Mouse (Mus musculus): ENCODE data around the gene Glra3. TPM values are rescaled to one million over a fixed set of nuclear protein-coding genes. Genes with fewer than 3 reads are reported as not detected.

Glra3 gene
- 0.13 TPM in 1 of 2 replicates, not detected in the other for polyA plus RNA-seq (2014; fragmentation: Nextera tagmentation; extraction: Ambion mirVana)

DNA sequence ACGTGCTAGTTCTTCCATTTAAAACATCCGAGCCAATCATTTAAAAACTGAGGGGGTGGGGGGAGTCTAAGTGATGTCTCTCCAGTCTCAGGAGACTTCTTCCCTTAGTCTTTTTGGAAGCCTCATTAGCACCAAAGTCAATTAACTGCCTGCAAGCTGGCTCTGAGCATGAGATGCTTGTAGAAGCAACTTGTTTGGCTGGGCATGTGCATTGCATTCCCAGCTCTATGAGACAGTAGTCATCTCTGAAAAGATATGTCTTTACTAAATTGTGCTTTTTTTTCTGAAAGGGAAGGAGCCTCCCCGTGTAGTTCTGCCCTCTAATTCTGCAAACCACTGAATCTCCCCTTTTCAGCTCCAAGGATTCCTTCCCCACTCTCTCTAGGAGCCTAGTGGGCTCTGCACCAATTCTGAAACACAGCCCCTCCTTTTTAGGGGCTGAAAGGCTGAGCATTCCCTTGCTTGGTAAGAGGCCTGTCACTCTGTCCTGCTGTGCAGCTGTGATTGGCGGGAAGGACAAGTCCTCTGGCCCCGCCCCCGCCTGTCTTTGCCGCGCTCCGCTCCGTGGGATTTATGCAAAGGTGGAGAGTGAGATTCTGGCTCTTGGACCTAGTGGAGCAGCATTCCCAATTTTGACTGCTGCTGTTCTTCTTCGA is at the start of gene Glra3:
TSS of gene Glra3 (plus strand) at position 591 of the 656 bp plus-strand sequence.
- DNase-seq (ENCODE audit: low spot score) (peak; percentile 56), ATAC-seq (replicated peaks; ENCODE audit: insufficient number of reproducible peaks, low FRiP score, low TSS enrichment, low read depth) (peak; percentile 92)
- Histone ChIP-seq H3K27me3 (ENCODE audit: control insufficient read depth, insufficient read depth, low read length) (no peaks in the 10 kb centered on the region), H3K4me2 (ENCODE audit: low read depth, low read length) (peak within 1 kb of the TSS; percentile 22), H3K4me1 (ENCODE audit: control insufficient read depth, insufficient read depth, low read length) (no peaks in the 10 kb centered on the region), H3K9ac (replicated peaks; ENCODE audit: low read length) (no peak within 1 kb of the TSS), H3K36me3 (replicated peaks; ENCODE audit: control insufficient read depth, insufficient read depth, low read depth, low read length) (no peaks in the 10 kb centered on the region), H3K4me3 (ENCODE audit: low read depth, low read length) (peak within 1 kb of the TSS; percentile 15; the same call in 1 of the 2 replicates), H3K27ac (replicated peaks; ENCODE audit: low read depth, low read length) (no peak within 1 kb of the TSS), H3K9me3 (replicated peaks; ENCODE audit: control insufficient read depth, low read length) (no peaks in the 10 kb centered on the region)
- 12% methylated on average over 11 of the region's 11 CpGs for WGBS

DNA sequence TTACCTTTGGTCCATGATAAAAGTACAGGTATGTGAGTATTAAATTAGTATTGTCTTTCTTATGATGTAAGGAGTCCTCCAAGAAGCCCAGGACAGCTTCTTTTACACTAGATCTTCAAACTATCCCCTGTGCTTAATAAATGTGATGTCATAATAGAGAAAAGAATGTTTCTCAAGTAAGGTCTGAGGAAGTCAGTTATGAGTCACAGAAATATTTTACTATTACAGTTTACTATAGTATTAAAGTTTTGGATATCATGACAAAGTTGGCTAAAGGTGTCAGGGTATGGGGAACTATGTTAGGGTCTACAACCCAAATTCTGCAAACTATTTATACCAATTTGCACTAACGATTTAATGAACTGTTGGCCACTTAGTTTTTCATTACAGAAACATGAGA is 33.4 kb upstream of the Glra3 start, which contains the start of gene Adam29:
TSS of gene Adam29 (minus strand) at position 101 of the 400 bp plus-strand sequence.
- H3K4me1 ChIP-seq (ENCODE audit: control insufficient read depth, insufficient read depth, low read length) = no peaks in the 10 kb centered on the region
- H3K36me3 ChIP-seq (replicated peaks; ENCODE audit: control insufficient read depth, insufficient read depth, low read depth, low read length) = no peaks in the 10 kb centered on the region
- WGBS = 76% methylated on average over 1 of the region's 1 CpGs
- H3K4me3 ChIP-seq (ENCODE audit: low read depth, low read length) = no peak within 1 kb of the TSS
- H3K9me3 ChIP-seq (replicated peaks; ENCODE audit: control insufficient read depth, low read length) = no peaks in the 10 kb centered on the region
- no peak within 1 kb of the TSS for H3K9ac ChIP-seq (replicated peaks; ENCODE audit: low read length)
- H3K27me3 ChIP-seq (ENCODE audit: control insufficient read depth, insufficient read depth, low read length) = no peaks in the 10 kb centered on the region
- no peak for ATAC-seq (replicated peaks; ENCODE audit: insufficient number of reproducible peaks, low FRiP score, low TSS enrichment, low read depth)
- no peak within 1 kb of the TSS for H3K27ac ChIP-seq (replicated peaks; ENCODE audit: low read depth, low read length)
- no peak within 1 kb of the TSS for H3K4me2 ChIP-seq (ENCODE audit: low read depth, low read length)
- DNase-seq (ENCODE audit: low spot score) = no peak

DNA sequence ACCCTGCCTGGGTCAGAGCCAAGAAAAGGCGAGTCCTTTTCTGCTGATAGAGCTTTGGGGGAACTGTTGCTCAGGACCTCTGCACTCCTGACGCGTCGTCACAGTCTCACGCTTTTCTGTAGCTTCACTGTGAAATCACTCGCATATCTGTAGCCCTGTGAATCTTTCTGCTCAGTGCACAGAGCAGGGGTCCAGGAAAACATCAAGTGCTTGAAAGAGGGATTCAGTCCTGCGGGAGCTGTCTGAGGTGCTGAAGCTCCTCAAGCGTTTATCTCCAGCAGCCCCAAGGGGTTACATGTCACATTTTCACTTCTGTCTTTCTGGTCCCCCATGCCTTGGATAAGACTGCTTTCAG is 243 bp downstream of the Glra3 start:
- Histone ChIP-seq H3K27ac (replicated peaks; ENCODE audit: low read depth, low read length) (no peak overlapping the region), H3K4me1 (ENCODE audit: control insufficient read depth, insufficient read depth, low read length) (no peaks in the 10 kb centered on the region), H3K4me2 (ENCODE audit: low read depth, low read length) (peak overlapping the region; percentile 22), H3K36me3 (replicated peaks; ENCODE audit: control insufficient read depth, insufficient read depth, low read depth, low read length) (no peaks in the 10 kb centered on the region), H3K4me3 (ENCODE audit: low read depth, low read length) (peak overlapping the region; percentile 15; the same call in 1 of the 2 replicates), H3K9ac (replicated peaks; ENCODE audit: low read length) (no peak overlapping the region), H3K27me3 (ENCODE audit: control insufficient read depth, insufficient read depth, low read length) (no peaks in the 10 kb centered on the region), H3K9me3 (replicated peaks; ENCODE audit: control insufficient read depth, low read length) (no peaks in the 10 kb centered on the region)
- 1% methylated on average over 8 of the region's 8 CpGs for whole genome bisulfite sequencing
- ATAC-seq (replicated peaks; ENCODE audit: insufficient number of reproducible peaks, low FRiP score, low TSS enrichment, low read depth) (peak; percentile 83), DNase-seq (ENCODE audit: low spot score) (peak; percentile 84)

DNA sequence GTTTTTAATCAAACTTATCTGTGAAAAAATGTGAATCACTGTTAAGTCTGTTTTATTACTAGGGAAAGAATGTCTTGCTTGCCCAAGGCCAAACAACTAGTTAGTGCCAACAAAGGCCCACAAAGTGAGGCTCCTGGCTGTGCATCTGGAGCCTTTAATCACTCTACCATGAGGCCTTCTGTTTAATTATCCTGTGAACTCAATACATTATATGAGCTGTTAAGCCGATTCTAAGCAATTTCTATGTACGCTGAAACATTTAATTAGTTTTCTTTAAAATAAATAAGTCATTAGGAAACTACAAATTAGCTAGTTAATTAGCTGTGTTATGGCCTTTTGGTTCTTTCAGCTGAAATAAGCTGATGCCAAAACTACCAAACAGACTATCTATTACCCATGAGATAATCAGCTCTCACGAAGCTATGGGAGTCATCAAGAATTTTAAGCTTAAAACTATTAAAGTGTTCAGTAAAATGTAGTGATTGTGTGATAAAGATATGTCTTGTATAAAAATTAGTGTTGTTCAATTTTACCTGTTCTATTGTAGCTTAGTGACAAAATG is 24.6 kb downstream of the Glra3 start:
- Histone ChIP-seq H3K4me1 (ENCODE audit: control insufficient read depth, insufficient read depth, low read length) (no peaks in the 10 kb centered on the region), H3K9ac (replicated peaks; ENCODE audit: low read length) (no peak overlapping the region), H3K36me3 (replicated peaks; ENCODE audit: control insufficient read depth, insufficient read depth, low read depth, low read length) (no peaks in the 10 kb centered on the region), H3K4me3 (ENCODE audit: low read depth, low read length) (no peak overlapping the region), H3K27ac (replicated peaks; ENCODE audit: low read depth, low read length) (no peak overlapping the region), H3K9me3 (replicated peaks; ENCODE audit: control insufficient read depth, low read length) (no peaks in the 10 kb centered on the region), H3K4me2 (ENCODE audit: low read depth, low read length) (no peak overlapping the region), H3K27me3 (ENCODE audit: control insufficient read depth, insufficient read depth, low read length) (no peaks in the 10 kb centered on the region)
- no peak for ATAC-seq (replicated peaks; ENCODE audit: insufficient number of reproducible peaks, low FRiP score, low TSS enrichment, low read depth)
- no peak for DNase-seq (ENCODE audit: low spot score)
- 76% methylated on average over 3 of the region's 3 CpGs for WGBS

DNA sequence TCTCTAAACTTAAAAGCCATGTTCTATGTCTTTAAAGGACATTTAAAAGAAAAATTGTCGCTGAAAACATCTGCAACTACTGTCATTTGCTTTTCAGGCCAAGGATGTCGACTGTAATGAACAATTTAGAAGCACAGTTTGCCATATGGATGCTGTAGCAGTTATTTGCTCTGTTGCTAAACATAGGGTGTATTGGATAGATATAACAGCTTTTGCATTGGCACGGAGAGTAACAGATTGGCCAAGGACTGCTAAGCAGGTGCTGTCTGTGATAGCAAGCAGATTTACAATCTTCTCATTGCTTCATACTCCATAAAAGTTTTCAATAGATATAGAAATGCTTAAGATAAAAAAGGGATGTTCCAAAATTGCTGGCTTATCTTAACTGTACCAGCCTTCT is 57.6 kb downstream of the Glra3 start:
- 74% methylated on average over 3 of the region's 3 CpGs for WGBS

DNA sequence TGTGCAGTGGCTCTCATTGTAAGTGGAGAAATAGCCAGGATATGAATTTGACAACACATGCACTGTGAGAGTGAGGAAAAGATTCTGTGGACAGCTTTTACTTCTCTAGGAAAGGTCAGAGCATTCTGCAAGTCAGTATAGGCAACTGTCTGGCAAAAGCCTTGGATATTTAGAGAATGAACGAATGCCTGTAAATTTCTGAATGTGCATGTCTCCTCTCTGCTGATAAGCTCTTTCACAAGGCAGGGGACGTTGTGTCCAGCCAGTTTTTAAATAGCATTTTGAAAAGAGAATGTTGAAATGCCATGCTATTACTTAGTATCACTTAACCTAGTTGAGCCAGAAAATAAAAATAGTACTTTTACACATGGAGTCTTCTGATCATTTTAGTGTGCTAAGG is 114.1 kb downstream of the Glra3 start:
- ATAC-seq (replicated peaks; ENCODE audit: insufficient number of reproducible peaks, low FRiP score, low TSS enrichment, low read depth) = no peak
- no peaks in the 10 kb centered on the region for H3K27me3 ChIP-seq (ENCODE audit: control insufficient read depth, insufficient read depth, low read length)
- no peak overlapping the region for H3K4me3 ChIP-seq (ENCODE audit: low read depth, low read length)
- H3K36me3 ChIP-seq (replicated peaks; ENCODE audit: control insufficient read depth, insufficient read depth, low read depth, low read length) = no peaks in the 10 kb centered on the region
- no peaks in the 10 kb centered on the region for H3K4me1 ChIP-seq (ENCODE audit: control insufficient read depth, insufficient read depth, low read length)
- 74% methylated on average over 2 of the region's 2 CpGs for WGBS
- DNase-seq (ENCODE audit: low spot score) = no peak
- no peak overlapping the region for H3K9ac ChIP-seq (replicated peaks; ENCODE audit: low read length)
- no peaks in the 10 kb centered on the region for H3K9me3 ChIP-seq (replicated peaks; ENCODE audit: control insufficient read depth, low read length)
- H3K27ac ChIP-seq (replicated peaks; ENCODE audit: low read depth, low read length) = no peak overlapping the region
- H3K4me2 ChIP-seq (ENCODE audit: low read depth, low read length) = no peak overlapping the region

More for the DNA sequence above, 57.6 kb downstream of the Glra3 start:
- Histone ChIP-seq H3K27ac (replicated peaks; ENCODE audit: low read depth, low read length) (no peak overlapping the region), H3K4me2 (ENCODE audit: low read depth, low read length) (no peak overlapping the region), H3K36me3 (replicated peaks; ENCODE audit: control insufficient read depth, insufficient read depth, low read depth, low read length) (no peaks in the 10 kb centered on the region), H3K9ac (replicated peaks; ENCODE audit: low read length) (no peak overlapping the region), H3K27me3 (ENCODE audit: control insufficient read depth, insufficient read depth, low read length) (no peaks in the 10 kb centered on the region), H3K4me1 (ENCODE audit: control insufficient read depth, insufficient read depth, low read length) (no peaks in the 10 kb centered on the region), H3K9me3 (replicated peaks; ENCODE audit: control insufficient read depth, low read length) (no peaks in the 10 kb centered on the region), H3K4me3 (ENCODE audit: low read depth, low read length) (no peak overlapping the region)
- DNase-seq (ENCODE audit: low spot score) = no peak
- ATAC-seq (replicated peaks; ENCODE audit: insufficient number of reproducible peaks, low FRiP score, low TSS enrichment, low read depth) = no peak

DNA sequence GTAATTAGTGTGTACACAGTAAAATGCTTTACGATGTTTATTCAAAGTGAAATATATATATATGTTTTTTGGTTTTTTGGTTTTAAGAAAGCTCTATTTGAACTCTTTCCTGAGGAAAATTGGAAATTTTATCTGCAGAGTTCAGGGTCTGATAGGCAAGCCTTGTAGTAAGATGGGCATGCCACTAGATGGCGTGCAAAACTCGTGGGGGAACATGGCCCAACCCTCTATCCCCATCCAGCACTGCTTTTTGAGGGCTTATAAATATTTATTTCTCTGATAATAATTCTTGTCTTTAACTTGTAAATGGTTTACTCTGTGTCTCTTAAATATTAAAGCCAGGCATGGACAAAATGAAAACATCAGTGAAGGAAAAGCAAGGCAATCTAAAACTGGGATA is 122.8 kb downstream of the Glra3 start:
- H3K36me3 ChIP-seq (replicated peaks; ENCODE audit: control insufficient read depth, insufficient read depth, low read depth, low read length) = no peaks in the 10 kb centered on the region
- no peaks in the 10 kb centered on the region for H3K9me3 ChIP-seq (replicated peaks; ENCODE audit: control insufficient read depth, low read length)
- whole genome bisulfite sequencing = 22% methylated on average over 3 of the region's 3 CpGs
- H3K27me3 ChIP-seq (ENCODE audit: control insufficient read depth, insufficient read depth, low read length) = no peaks in the 10 kb centered on the region
- no peak overlapping the region for H3K9ac ChIP-seq (replicated peaks; ENCODE audit: low read length)
- no peak overlapping the region for H3K4me2 ChIP-seq (ENCODE audit: low read depth, low read length)
- no peaks in the 10 kb centered on the region for H3K4me1 ChIP-seq (ENCODE audit: control insufficient read depth, insufficient read depth, low read length)
- ATAC-seq (replicated peaks; ENCODE audit: insufficient number of reproducible peaks, low FRiP score, low TSS enrichment, low read depth) = no peak
- no peak overlapping the region for H3K27ac ChIP-seq (replicated peaks; ENCODE audit: low read depth, low read length)
- no peak overlapping the region for H3K4me3 ChIP-seq (ENCODE audit: low read depth, low read length)
- peak; percentile 71 for DNase-seq (ENCODE audit: low spot score)

DNA sequence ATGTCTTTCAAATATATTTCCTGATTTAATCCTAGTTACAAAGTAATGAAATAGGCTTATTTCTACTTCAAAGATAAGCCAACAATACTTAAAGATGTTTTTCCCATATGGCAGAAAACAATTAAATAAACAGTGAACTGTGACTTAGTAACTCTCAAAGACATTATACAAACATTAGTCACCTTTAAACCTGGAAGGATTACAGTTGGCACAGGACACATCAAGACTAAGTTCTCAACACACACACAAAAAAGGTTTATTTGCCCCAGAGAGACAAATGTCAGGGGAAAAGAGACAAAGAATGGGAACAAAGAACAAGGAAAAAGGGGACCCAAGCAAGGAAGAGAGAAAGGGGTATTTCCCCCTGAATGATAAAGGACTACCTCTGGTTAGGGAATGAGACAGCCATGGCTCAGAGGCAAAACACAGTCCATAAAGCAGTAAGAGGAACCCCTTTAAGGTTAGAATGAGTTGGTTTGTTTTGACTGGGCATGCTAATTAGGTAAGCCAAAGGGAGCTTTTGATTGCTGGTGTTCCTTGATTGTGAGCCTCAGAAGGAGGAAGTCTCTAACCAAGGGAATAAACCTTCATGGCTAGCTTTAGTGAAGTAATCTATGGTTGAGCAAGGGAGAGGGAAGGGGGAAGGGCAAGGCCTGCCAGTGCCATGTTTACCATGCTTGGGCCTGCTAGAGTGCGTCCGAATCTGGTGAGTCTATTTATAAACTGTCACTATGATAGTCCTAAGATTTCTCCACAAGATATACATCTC is 130.4 kb downstream of the Glra3 start:
- H3K9ac ChIP-seq (replicated peaks; ENCODE audit: low read length) = no peak overlapping the region
- H3K4me1 ChIP-seq (ENCODE audit: control insufficient read depth, insufficient read depth, low read length) = no peaks in the 10 kb centered on the region
- WGBS = 48% methylated on average over 2 of the region's 2 CpGs
- H3K27me3 ChIP-seq (ENCODE audit: control insufficient read depth, insufficient read depth, low read length) = no peaks in the 10 kb centered on the region
- ATAC-seq (replicated peaks; ENCODE audit: insufficient number of reproducible peaks, low FRiP score, low TSS enrichment, low read depth) (no peak), DNase-seq (ENCODE audit: low spot score) (no peak)
- H3K4me3 ChIP-seq (ENCODE audit: low read depth, low read length) = no peak overlapping the region
- no peak overlapping the region for H3K27ac ChIP-seq (replicated peaks; ENCODE audit: low read depth, low read length)
- no peaks in the 10 kb centered on the region for H3K9me3 ChIP-seq (replicated peaks; ENCODE audit: control insufficient read depth, low read length)
- H3K4me2 ChIP-seq (ENCODE audit: low read depth, low read length) = no peak overlapping the region
- no peaks in the 10 kb centered on the region for H3K36me3 ChIP-seq (replicated peaks; ENCODE audit: control insufficient read depth, insufficient read depth, low read depth, low read length)
